Mouse (Mus musculus) forelimb bud, embryonic 11.5 days (tissue): Measurements from ENCODE around the gene Tap1.

Source experiments
- DNase-seq: peaks from one replicate; pipeline ENCODE4 v3.0.0-alpha.2; 2012; ENCODE audit warnings: low read depth, low spot score

Tap1 gene

DNA sequence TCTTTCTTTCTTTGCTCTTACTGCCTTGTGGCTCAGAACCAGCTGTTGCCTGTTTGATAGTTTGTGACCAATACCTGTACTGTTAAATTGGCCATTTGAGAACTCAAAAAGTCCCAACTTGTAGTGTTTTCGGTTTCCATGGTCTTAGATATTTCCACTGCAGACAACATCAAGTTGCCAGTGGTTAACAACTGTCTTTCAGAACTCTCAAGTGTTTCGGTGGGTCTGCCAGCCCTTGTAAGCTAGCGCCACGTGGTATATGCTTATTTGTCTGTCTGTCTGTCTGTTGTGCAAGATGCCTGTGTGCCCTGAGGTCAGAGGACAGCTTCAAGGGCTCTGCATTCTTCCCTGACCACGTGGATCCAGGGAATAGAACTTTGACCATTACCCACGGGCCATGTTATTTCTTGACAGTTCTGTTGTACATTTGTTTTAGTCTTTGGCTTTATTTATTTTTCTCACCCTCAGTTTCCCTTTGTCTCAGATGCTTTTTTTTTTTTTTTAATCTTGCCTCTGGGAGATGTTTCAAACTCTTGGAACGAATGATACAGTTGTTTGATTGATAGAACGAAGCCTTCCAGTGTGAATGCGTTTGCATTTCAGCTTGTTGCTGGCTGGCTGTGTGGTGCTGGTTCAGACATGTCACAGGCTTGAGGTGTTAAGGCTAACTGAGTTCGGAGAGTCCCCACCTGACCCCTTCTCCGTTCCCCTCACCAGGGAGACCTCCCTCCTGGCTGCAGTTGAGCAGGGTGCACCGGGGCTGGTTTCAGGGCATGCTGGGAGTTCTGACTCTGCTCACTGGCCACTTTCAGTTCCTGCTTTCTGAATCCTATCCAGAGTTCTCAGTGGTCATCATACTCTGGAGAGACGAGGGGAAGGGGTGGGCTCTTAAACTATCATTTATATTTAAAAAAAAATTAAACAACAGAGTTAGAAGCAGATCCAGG is 7.2 kb upstream of the Tap1 start:
- no peak for DNase-seq

DNA sequence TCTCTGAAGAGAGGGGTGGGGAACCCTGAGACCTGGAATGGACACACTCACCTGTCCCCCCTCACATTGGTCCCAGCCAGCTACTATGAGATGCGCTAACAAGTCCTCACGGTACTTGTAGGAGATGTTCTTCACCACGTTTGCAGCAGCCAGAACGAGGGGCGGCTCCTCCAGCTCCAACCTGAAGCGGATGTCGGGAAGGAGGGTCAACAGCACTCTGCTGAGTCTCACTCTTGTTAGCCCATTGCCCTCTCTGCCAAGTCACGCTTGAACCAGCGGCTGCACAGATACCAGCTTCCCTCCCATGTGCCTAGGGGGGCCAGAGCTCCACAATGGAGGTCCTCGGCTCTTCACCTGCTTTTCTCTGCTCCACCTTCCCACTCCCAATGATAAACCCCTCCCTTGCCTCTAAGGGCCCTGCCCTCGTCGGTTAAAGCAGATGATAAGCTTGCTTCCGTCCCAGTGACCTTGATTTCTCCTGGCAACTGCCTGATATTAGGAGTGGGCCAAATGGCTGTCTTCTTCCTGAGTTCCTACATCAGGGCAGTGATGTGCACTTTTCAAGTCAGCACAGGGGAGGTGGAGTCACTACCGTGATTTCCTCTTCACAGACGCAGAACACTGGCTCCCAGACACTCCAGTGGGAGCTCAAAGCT is 3.7 kb upstream of the Tap1 start:
- DNase-seq: no peak

- no peak for DNase-seq
These were observed 1.8 kb upstream of the Tap1 start for GRCm38 (mm10) chr17:34185526-34185925.

- no peak for DNase-seq
These were observed 480 bp upstream of the Tap1 start for GRCm38 (mm10) chr17:34186885-34187260.

DNA sequence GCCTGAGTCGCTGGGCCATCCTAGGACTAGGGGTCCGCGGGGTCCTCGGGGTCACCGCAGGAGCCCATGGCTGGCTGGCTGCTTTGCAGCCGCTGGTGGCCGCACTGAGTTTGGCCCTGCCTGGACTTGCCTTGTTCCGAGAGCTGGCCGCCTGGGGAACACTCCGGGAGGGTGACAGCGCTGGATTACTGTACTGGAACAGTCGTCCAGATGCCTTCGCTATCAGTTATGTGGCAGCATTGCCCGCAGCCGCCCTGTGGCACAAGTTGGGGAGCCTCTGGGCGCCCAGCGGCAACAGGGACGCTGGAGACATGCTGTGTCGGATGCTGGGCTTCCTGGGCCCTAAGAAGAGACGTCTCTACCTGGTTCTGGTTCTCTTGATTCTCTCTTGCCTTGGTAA is 657 bp downstream of the Tap1 start:
- DNase-seq: no peak

- DNase-seq: no peak
These were observed 1.6 kb downstream of the Tap1 start for GRCm38 (mm10) chr17:34188986-34189385.

GRCm38 (mm10) chr17:34192852-34193251 is 5.5 kb downstream of the Tap1 start:
- no peak for DNase-seq

- DNase-seq: no peak
These were observed 6.1 kb downstream of the Tap1 start for GRCm38 (mm10) chr17:34193468-34193867.

GRCm38 (mm10) chr17:34194723-34195122 is 7.4 kb downstream of the Tap1 start:
- DNase-seq: no peak

GRCm38 (mm10) chr17:34196491-34196890 is 9.1 kb downstream of the Tap1 start:
- DNase-seq: no peak

DNA sequence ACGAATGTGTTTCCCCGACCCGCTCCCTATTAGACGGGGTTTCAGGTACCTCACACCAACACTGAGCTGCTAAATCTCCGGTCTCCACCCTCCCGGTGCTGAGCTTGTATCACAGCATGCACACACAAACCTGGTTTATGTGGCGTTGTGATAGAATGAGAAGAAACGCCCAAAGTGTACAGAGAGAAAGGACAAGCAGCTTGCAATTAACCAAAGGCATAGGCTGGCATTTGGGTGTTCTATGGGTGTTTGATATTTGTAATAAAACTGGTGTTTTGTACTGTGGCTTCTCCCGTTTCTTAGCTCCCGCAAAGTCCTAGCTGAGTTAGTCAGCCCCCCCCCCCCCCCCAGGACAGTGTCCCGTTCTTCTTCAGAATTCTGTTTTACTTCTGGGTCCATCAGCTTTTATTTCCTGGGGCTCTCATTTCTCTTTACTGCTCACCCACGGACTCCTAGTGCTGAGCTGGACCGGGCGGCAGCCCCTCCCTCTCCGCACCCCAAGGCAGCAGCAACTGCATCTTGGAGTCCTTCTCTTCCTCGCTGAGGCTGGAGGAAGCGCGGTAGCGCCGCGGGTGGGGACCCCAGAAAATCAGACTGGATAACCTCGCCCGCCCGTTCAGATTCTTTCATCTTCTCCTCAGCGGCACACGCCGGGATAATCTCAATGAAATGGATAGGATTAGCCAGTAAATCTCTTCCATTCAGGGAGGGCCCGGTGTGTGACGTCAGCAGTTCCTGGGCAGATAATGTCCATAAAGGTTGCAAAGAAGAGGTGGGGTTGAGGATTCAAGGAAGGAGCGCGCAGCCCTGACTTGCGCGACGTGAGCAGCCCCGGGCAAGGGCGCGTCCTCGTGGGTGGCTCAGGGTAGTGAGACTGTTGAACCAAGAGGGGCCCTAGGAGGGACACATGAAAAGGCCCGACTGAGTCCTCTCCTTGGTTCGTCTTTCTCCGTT is 9.9 kb downstream of the Tap1 start, which contains the start of gene Psmb8:
Gene Psmb8, plus strand, starts transcription at position 781 of the 954 bp plus-strand sequence.
- peak; percentile 73 for DNase-seq

GRCm38 (mm10) chr17:34197904-34198520 is 10.7 kb downstream of the Tap1 start:
- no peak for DNase-seq

DNA sequence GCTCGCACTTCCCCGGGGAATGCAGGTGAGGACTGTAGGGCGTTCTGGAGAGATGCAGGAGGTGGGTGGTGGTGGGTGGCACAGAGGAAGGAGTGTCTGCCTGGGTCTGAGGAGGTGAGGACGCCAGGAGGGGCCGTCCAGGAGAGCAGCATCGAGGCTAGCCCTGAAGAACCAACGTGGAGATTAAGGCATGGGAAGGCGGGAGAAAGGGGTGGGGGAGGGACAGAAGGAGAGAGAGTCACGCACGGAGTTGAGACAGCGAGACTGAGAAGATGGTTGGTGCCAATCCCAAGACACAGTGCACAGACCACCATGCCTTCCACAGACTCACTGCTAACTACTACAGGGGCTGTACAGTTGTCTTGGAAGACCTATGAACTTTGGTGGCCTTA is 11.2 kb downstream of the Tap1 start:
- no peak for DNase-seq

- no peak for DNase-seq
These were observed 11.8 kb downstream of the Tap1 start for GRCm38 (mm10) chr17:34199050-34199619.

- DNase-seq: no peak
These were observed 12.7 kb downstream of the Tap1 start for GRCm38 (mm10) chr17:34200047-34200446.

- DNase-seq: no peak
These were observed 13.6 kb downstream of the Tap1 start for GRCm38 (mm10) chr17:34200772-34201505.

DNA sequence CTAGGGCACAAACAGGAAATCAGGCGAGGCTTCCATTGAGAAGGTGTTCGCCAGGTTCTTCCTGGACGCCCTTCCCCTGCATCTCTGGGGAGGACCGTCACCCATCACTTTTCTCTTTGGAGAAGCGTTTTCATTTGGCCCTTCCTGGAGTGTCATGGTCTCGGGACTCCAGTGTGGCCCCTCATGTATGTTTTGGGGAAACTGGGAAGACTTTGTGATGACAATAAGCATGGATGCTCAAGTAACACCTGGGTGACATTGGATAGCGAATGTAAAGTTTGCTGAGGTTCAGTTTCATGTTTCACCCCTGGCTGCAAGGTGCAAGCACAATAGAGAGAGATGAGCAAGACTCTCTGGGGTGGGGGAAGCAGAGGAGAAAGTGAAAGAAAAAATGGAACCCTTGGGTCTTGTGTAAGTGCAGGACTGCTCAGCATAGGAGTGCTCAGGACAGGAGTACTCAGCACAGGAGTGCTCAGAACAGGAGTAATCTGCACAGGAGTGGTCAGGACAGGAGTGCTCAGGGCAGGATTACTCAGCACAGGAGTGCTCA is 14.2 kb downstream of the Tap1 start:
- DNase-seq: no peak

DNA sequence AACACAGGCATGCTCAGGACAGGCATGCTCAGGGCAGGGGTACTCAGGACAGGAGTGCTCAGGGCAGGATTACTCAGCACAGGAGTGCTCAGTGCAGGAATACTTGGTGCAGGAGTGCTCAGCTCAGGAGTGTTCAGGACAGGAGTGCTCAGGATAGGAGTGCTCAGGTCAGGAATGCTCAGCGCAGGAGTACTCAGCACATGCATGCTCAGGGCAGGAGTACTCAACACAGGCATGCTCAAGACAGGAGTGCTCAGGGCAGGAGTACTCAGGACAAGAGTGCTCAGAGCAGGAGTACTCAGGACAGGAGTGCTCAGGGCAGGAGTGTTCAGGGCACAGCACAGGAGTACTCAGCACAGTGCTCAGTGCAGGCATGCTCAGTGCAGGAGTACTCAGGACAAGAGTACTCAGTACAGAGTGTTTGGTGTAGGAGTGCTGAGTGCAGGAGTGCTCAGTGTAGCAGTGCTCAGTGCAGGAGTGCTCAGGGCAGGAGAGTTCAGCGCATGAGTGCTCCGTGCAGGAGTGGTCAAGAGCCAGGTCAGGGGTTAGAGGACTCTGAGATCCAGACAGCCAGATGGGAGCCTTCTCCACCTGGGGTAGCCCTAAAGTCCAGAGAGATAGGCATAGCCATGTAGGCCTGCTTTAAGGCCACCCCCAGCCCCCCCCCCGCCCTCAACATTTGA is 15.5 kb downstream of the Tap1 start:
- no peak for DNase-seq

DNA sequence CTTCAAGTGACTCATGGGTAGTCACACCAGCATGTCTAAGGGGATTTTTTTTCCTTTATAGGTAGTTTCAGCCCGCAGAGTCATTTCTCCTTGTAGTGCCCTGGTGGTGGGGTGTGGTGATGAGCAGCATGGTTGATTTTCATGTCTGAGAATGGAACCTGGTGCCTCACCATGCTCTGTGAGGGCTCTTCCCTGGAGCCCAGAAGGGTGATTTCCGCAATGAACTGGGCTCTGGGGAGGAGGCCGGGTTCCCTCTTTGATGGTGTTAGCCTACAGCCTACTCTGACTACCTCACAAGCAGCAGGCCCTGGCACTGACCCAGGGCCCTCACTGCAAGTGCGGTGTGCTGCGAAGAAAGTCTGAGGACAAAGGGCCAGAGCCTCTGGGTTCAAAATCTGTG is 16.1 kb downstream of the Tap1 start, which contains the start of gene Tap2:
Gene Tap2, plus strand, starts transcription at position 84 of the 400 bp plus-strand sequence.
- DNase-seq: no peak
